Mouse (Mus musculus): ENCODE results near the gene Krt84. TPM values are rescaled to one million over a fixed set of nuclear protein-coding genes. Genes with fewer than 3 reads are reported as not detected.
"Not testable (repeated sequence)": the region's sequence is repeated elsewhere in the genome, so short reads cannot be mapped to it uniquely, and the experiment has no call there.

Gene Krt84
- polyA plus RNA-seq, 1 experiment from 2014 or later: not detected

GRCm38 (mm10) chr15:101536054-101536850 is 3.6 kb upstream of the Krt84 start:
- H3K4me2 ChIP-seq (ENCODE audit: low read length): no peak overlapping the region
- H3K4me1 ChIP-seq (ENCODE audit: control insufficient read depth in 2 of 2, insufficient read depth in 2 of 2, low read length in 2 of 2): no peaks in the 10 kb centered on the region
- H3K27ac ChIP-seq (replicated peaks in 1 of 2; ENCODE audit: control insufficient read depth in 1 of 2, insufficient read depth in 1 of 2, low read depth in 2 of 2, low read length in 2 of 2): no peak overlapping the region
- no peaks in the 10 kb centered on the region for H3K27me3 ChIP-seq (ENCODE audit: control insufficient read depth, insufficient read depth, low read length)
- H3K36me3 ChIP-seq (ENCODE audit: control insufficient read depth, insufficient read depth, low read length): no peaks in the 10 kb centered on the region
- no peak overlapping the region for H3K4me3 ChIP-seq (ENCODE audit: control insufficient read depth in 1 of 2, insufficient read depth in 1 of 2, low read depth in 1 of 2, low read length in 2 of 2)
- ATAC-seq (ENCODE audit: insufficient number of reproducible peaks, insufficient read depth, low FRiP score, low read depth): no peak
- WGBS: 58% methylated on average over 9 of the region's 9 CpGs
- H3K9me3 ChIP-seq (ENCODE audit: control insufficient read depth, low read length): no peaks in the 10 kb centered on the region
- H3K9ac ChIP-seq (ENCODE audit: low read length): no peak overlapping the region

- H3K4me3 ChIP-seq (ENCODE audit: control insufficient read depth in 1 of 2, insufficient read depth in 1 of 2, low read depth in 1 of 2, low read length in 2 of 2): no peak overlapping the region
- H3K9me3 ChIP-seq (ENCODE audit: control insufficient read depth, low read length): no peaks in the 10 kb centered on the region
- H3K27ac ChIP-seq (replicated peaks in 1 of 2; ENCODE audit: control insufficient read depth in 1 of 2, insufficient read depth in 1 of 2, low read depth in 2 of 2, low read length in 2 of 2): no peak overlapping the region
- H3K4me1 ChIP-seq (ENCODE audit: control insufficient read depth in 2 of 2, insufficient read depth in 2 of 2, low read length in 2 of 2): no peaks in the 10 kb centered on the region
- H3K36me3 ChIP-seq (ENCODE audit: control insufficient read depth, insufficient read depth, low read length): no peaks in the 10 kb centered on the region
- peaks cover 18% of the 10 kb centered on the region for H3K27me3 ChIP-seq (ENCODE audit: control insufficient read depth, insufficient read depth, low read length)
- no peak overlapping the region for H3K4me2 ChIP-seq (ENCODE audit: low read length)
- WGBS: 67% methylated on average over 4 of the region's 4 CpGs
- H3K9ac ChIP-seq (ENCODE audit: low read length): no peak overlapping the region
- ATAC-seq (ENCODE audit: insufficient number of reproducible peaks, insufficient read depth, low FRiP score, low read depth): no peak
Measured at GRCm38 (mm10) chr15:101522556-101523232, 9.9 kb downstream of the Krt84 start.

- no peaks in the 10 kb centered on the region for H3K36me3 ChIP-seq (ENCODE audit: control insufficient read depth, insufficient read depth, low read length)
- no peaks in the 10 kb centered on the region for H3K4me1 ChIP-seq (ENCODE audit: control insufficient read depth in 2 of 2, insufficient read depth in 2 of 2, low read length in 2 of 2)
- H3K9me3 ChIP-seq (ENCODE audit: control insufficient read depth, low read length): no peaks in the 10 kb centered on the region
- no peak overlapping the region for H3K27ac ChIP-seq (replicated peaks in 1 of 2; ENCODE audit: control insufficient read depth in 1 of 2, insufficient read depth in 1 of 2, low read depth in 2 of 2, low read length in 2 of 2)
- H3K4me2 ChIP-seq (ENCODE audit: low read length): no peak overlapping the region
- peaks cover 13% of the 10 kb centered on the region for H3K27me3 ChIP-seq (ENCODE audit: control insufficient read depth, insufficient read depth, low read length)
- no peak overlapping the region for H3K9ac ChIP-seq (ENCODE audit: low read length)
- 10% methylated on average over 2 of the region's 2 CpGs for WGBS
- no peak overlapping the region for H3K4me3 ChIP-seq (ENCODE audit: control insufficient read depth in 1 of 2, insufficient read depth in 1 of 2, low read depth in 1 of 2, low read length in 2 of 2)
- no peak for ATAC-seq (ENCODE audit: insufficient number of reproducible peaks, insufficient read depth, low FRiP score, low read depth)
Measured at GRCm38 (mm10) chr15:101519792-101520191, 12.8 kb downstream of the Krt84 start.

- ATAC-seq (ENCODE audit: insufficient number of reproducible peaks, insufficient read depth, low FRiP score, low read depth); H3K9me3 ChIP-seq (ENCODE audit: control insufficient read depth, low read length); H3K4me1 ChIP-seq (ENCODE audit: control insufficient read depth in 2 of 2, insufficient read depth in 2 of 2, low read length in 2 of 2); H3K4me3 ChIP-seq (ENCODE audit: control insufficient read depth in 1 of 2, insufficient read depth in 1 of 2, low read depth in 1 of 2, low read length in 2 of 2); H3K36me3 ChIP-seq (ENCODE audit: control insufficient read depth, insufficient read depth, low read length); H3K9ac ChIP-seq (ENCODE audit: low read length); H3K4me2 ChIP-seq (ENCODE audit: low read length); H3K27ac ChIP-seq (replicated peaks in 1 of 2; ENCODE audit: control insufficient read depth in 1 of 2, insufficient read depth in 1 of 2, low read depth in 2 of 2, low read length in 2 of 2): not testable (repeated sequence)
- 54% methylated on average over 2 of the region's 2 CpGs for WGBS
- peaks cover 13% of the 10 kb centered on the region for H3K27me3 ChIP-seq (ENCODE audit: control insufficient read depth, insufficient read depth, low read length)
Measured at GRCm38 (mm10) chr15:101517161-101517560, 15.5 kb downstream of the Krt84 start, which contains the start of gene Gm49425. Gene Gm49425 (minus strand): TSS chr15:101517261.

- no peak overlapping the region for H3K4me3 ChIP-seq (ENCODE audit: control insufficient read depth in 1 of 2, insufficient read depth in 1 of 2, low read depth in 1 of 2, low read length in 2 of 2)
- WGBS: 79% methylated on average over 9 of the region's 9 CpGs
- no peaks in the 10 kb centered on the region for H3K4me1 ChIP-seq (ENCODE audit: control insufficient read depth in 2 of 2, insufficient read depth in 2 of 2, low read length in 2 of 2)
- H3K9ac ChIP-seq (ENCODE audit: low read length): no peak overlapping the region
- no peaks in the 10 kb centered on the region; the same call in 1 of the 2 replicates for H3K27me3 ChIP-seq (ENCODE audit: control insufficient read depth, insufficient read depth, low read length)
- ATAC-seq (ENCODE audit: insufficient number of reproducible peaks, insufficient read depth, low FRiP score, low read depth): no peak
- H3K27ac ChIP-seq (replicated peaks in 1 of 2; ENCODE audit: control insufficient read depth in 1 of 2, insufficient read depth in 1 of 2, low read depth in 2 of 2, low read length in 2 of 2): no peak overlapping the region
- no peaks in the 10 kb centered on the region for H3K36me3 ChIP-seq (ENCODE audit: control insufficient read depth, insufficient read depth, low read length)
- no peak overlapping the region for H3K4me2 ChIP-seq (ENCODE audit: low read length)
- no peaks in the 10 kb centered on the region for H3K9me3 ChIP-seq (ENCODE audit: control insufficient read depth, low read length)
Measured at GRCm38 (mm10) chr15:101508247-101508646, 24.4 kb downstream of the Krt84 start.

GRCm38 (mm10) chr15:101506896-101507758 is 25.5 kb downstream of the Krt84 start:
- Histone ChIP-seq H3K9me3 (ENCODE audit: control insufficient read depth, low read length) (no peaks in the 10 kb centered on the region), H3K9ac (ENCODE audit: low read length) (no peak overlapping the region), H3K36me3 (ENCODE audit: control insufficient read depth, insufficient read depth, low read length) (no peaks in the 10 kb centered on the region), H3K4me1 (ENCODE audit: control insufficient read depth in 2 of 2, insufficient read depth in 2 of 2, low read length in 2 of 2) (no peaks in the 10 kb centered on the region), H3K27me3 (ENCODE audit: control insufficient read depth, insufficient read depth, low read length) (no peaks in the 10 kb centered on the region; the same call in 1 of the 2 replicates), H3K4me2 (ENCODE audit: low read length) (no peak overlapping the region), H3K4me3 (ENCODE audit: control insufficient read depth in 1 of 2, insufficient read depth in 1 of 2, low read depth in 1 of 2, low read length in 2 of 2) (no peak overlapping the region), H3K27ac (replicated peaks in 1 of 2; ENCODE audit: control insufficient read depth in 1 of 2, insufficient read depth in 1 of 2, low read depth in 2 of 2, low read length in 2 of 2) (no peak overlapping the region)
- no peak for ATAC-seq (ENCODE audit: insufficient number of reproducible peaks, insufficient read depth, low FRiP score, low read depth)
- WGBS: 36% methylated on average over 14 of the region's 14 CpGs

- no peaks in the 10 kb centered on the region for H3K36me3 ChIP-seq (ENCODE audit: control insufficient read depth, insufficient read depth, low read length)
- no peak overlapping the region for H3K27ac ChIP-seq (replicated peaks in 1 of 2; ENCODE audit: control insufficient read depth in 1 of 2, insufficient read depth in 1 of 2, low read depth in 2 of 2, low read length in 2 of 2)
- H3K4me1 ChIP-seq (ENCODE audit: control insufficient read depth in 2 of 2, insufficient read depth in 2 of 2, low read length in 2 of 2): peaks cover 6 to 7% of the 10 kb centered on the region in 2 experiments
- no peak overlapping the region for H3K9ac ChIP-seq (ENCODE audit: low read length)
- no peak overlapping the region for H3K4me2 ChIP-seq (ENCODE audit: low read length)
- ATAC-seq (ENCODE audit: insufficient number of reproducible peaks, insufficient read depth, low FRiP score, low read depth): no peak
- 59% methylated on average over 2 of the region's 2 CpGs for WGBS
- H3K4me3 ChIP-seq (ENCODE audit: control insufficient read depth in 1 of 2, insufficient read depth in 1 of 2, low read depth in 1 of 2, low read length in 2 of 2): no peak overlapping the region
- H3K9me3 ChIP-seq (ENCODE audit: control insufficient read depth, low read length): no peaks in the 10 kb centered on the region
- no peaks in the 10 kb centered on the region for H3K27me3 ChIP-seq (ENCODE audit: control insufficient read depth, insufficient read depth, low read length)
Measured at GRCm38 (mm10) chr15:101497181-101497580, 35.4 kb downstream of the Krt84 start.

Data from heart, embryonic 14.5 days (tissue).